Mouse (Mus musculus): ENCODE measurements around the gene Asb7. TPM values are rescaled to one million over a fixed set of nuclear protein-coding genes. Genes with fewer than 3 reads are reported as not detected.

Asb7 gene
- polyA plus RNA-seq, 1 experiment from 2014 or later, result 17.1 TPM

GRCm38 (mm10) chr7:66724514-66724913 is 35.1 kb upstream of the Asb7 start:
- Histone ChIP-seq H3K9me3 (ENCODE audit: control insufficient read depth, low read length) (no peaks in the 10 kb centered on the region), H3K4me1 (replicated peaks; ENCODE audit: control insufficient read depth, insufficient read depth, low read length) (no peaks in the 10 kb centered on the region), H3K4me3 (ENCODE audit: low read depth, low read length) (no peak overlapping the region), H3K36me3 (ENCODE audit: control insufficient read depth, insufficient read depth, low read length) (no peaks in the 10 kb centered on the region), H3K4me2 (replicated peaks; ENCODE audit: low read depth, low read length) (no peak overlapping the region), H3K9ac (ENCODE audit: low read depth, low read length) (no peak overlapping the region), H3K27ac (ENCODE audit: low read depth, low read length) (no peak overlapping the region), H3K27me3 (ENCODE audit: control insufficient read depth, insufficient read depth, low read length) (no peaks in the 10 kb centered on the region)
- 85% methylated on average over 4 of the region's 4 CpGs for WGBS
- ATAC-seq (ENCODE audit: low FRiP score), result no peak
- no peak for DNase-seq (ENCODE audit: low spot score)

- H3K27me3 ChIP-seq (ENCODE audit: control insufficient read depth, insufficient read depth, low read length), result no peaks in the 10 kb centered on the region
- H3K9ac ChIP-seq (ENCODE audit: low read depth, low read length), result no peak overlapping the region
- H3K4me2 ChIP-seq (replicated peaks; ENCODE audit: low read depth, low read length), result no peak overlapping the region
- H3K27ac ChIP-seq (ENCODE audit: low read depth, low read length), result no peak overlapping the region
- no peaks in the 10 kb centered on the region for H3K4me1 ChIP-seq (replicated peaks; ENCODE audit: control insufficient read depth, insufficient read depth, low read length)
- WGBS, result 61% methylated on average over 2 of the region's 2 CpGs
- no peaks in the 10 kb centered on the region for H3K36me3 ChIP-seq (ENCODE audit: control insufficient read depth, insufficient read depth, low read length)
- no peak overlapping the region for H3K4me3 ChIP-seq (ENCODE audit: low read depth, low read length)
- DNase-seq (ENCODE audit: low spot score), result no peak
- no peaks in the 10 kb centered on the region for H3K9me3 ChIP-seq (ENCODE audit: control insufficient read depth, low read length)
- no peak for ATAC-seq (ENCODE audit: low FRiP score)
Measured at GRCm38 (mm10) chr7:66711166-66711565, 21.8 kb upstream of the Asb7 start.

- no peaks in the 10 kb centered on the region for H3K36me3 ChIP-seq (ENCODE audit: control insufficient read depth, insufficient read depth, low read length)
- no peak overlapping the region for H3K9ac ChIP-seq (ENCODE audit: low read depth, low read length)
- no peaks in the 10 kb centered on the region for H3K9me3 ChIP-seq (ENCODE audit: control insufficient read depth, low read length)
- H3K4me2 ChIP-seq (replicated peaks; ENCODE audit: low read depth, low read length), result no peak overlapping the region
- DNase-seq (ENCODE audit: low spot score), result no peak
- no peak overlapping the region for H3K4me3 ChIP-seq (ENCODE audit: low read depth, low read length)
- ATAC-seq (ENCODE audit: low FRiP score), result no peak
- H3K27ac ChIP-seq (ENCODE audit: low read depth, low read length), result no peak overlapping the region
- WGBS, result 97% methylated on average over 3 of the region's 3 CpGs
- no peaks in the 10 kb centered on the region for H3K4me1 ChIP-seq (replicated peaks; ENCODE audit: control insufficient read depth, insufficient read depth, low read length)
- no peaks in the 10 kb centered on the region for H3K27me3 ChIP-seq (ENCODE audit: control insufficient read depth, insufficient read depth, low read length)
Measured at GRCm38 (mm10) chr7:66704631-66705030, 15.2 kb upstream of the Asb7 start.

GRCm38 (mm10) chr7:66702721-66703120 is 13.3 kb upstream of the Asb7 start:
- H3K4me2 ChIP-seq (replicated peaks; ENCODE audit: low read depth, low read length), result no peak overlapping the region
- no peaks in the 10 kb centered on the region for H3K27me3 ChIP-seq (ENCODE audit: control insufficient read depth, insufficient read depth, low read length)
- no peak overlapping the region for H3K27ac ChIP-seq (ENCODE audit: low read depth, low read length)
- DNase-seq (ENCODE audit: low spot score) (no peak), ATAC-seq (ENCODE audit: low FRiP score) (no peak)
- WGBS, result 91% methylated on average over 7 of the region's 7 CpGs
- no peaks in the 10 kb centered on the region for H3K36me3 ChIP-seq (ENCODE audit: control insufficient read depth, insufficient read depth, low read length)
- no peaks in the 10 kb centered on the region for H3K9me3 ChIP-seq (ENCODE audit: control insufficient read depth, low read length)
- H3K9ac ChIP-seq (ENCODE audit: low read depth, low read length), result no peak overlapping the region
- no peaks in the 10 kb centered on the region for H3K4me1 ChIP-seq (replicated peaks; ENCODE audit: control insufficient read depth, insufficient read depth, low read length)
- no peak overlapping the region for H3K4me3 ChIP-seq (ENCODE audit: low read depth, low read length)

GRCm38 (mm10) chr7:66694467-66694866 is 5.1 kb upstream of the Asb7 start:
- H3K27me3 ChIP-seq (ENCODE audit: control insufficient read depth, insufficient read depth, low read length), result no peaks in the 10 kb centered on the region
- H3K9ac ChIP-seq (ENCODE audit: low read depth, low read length), result no peak overlapping the region
- H3K36me3 ChIP-seq (ENCODE audit: control insufficient read depth, insufficient read depth, low read length), result no peaks in the 10 kb centered on the region
- H3K4me3 ChIP-seq (ENCODE audit: low read depth, low read length), result no peak overlapping the region
- H3K9me3 ChIP-seq (ENCODE audit: control insufficient read depth, low read length), result no peaks in the 10 kb centered on the region
- DNase-seq (ENCODE audit: low spot score) (no peak), ATAC-seq (ENCODE audit: low FRiP score) (no peak)
- 76% methylated on average over 7 of the region's 7 CpGs for WGBS
- no peak overlapping the region for H3K4me2 ChIP-seq (replicated peaks; ENCODE audit: low read depth, low read length)
- no peak overlapping the region for H3K27ac ChIP-seq (ENCODE audit: low read depth, low read length)
- H3K4me1 ChIP-seq (replicated peaks; ENCODE audit: control insufficient read depth, insufficient read depth, low read length), result no peaks in the 10 kb centered on the region

- peak within 1 kb of the TSS; percentile 89 for H3K4me2 ChIP-seq (replicated peaks; ENCODE audit: low read depth, low read length)
- peak within 1 kb of the TSS; percentile 90 for H3K27ac ChIP-seq (ENCODE audit: low read depth, low read length)
- no peaks in the 10 kb centered on the region for H3K9me3 ChIP-seq (ENCODE audit: control insufficient read depth, low read length)
- no peaks in the 10 kb centered on the region for H3K36me3 ChIP-seq (ENCODE audit: control insufficient read depth, insufficient read depth, low read length)
- no peaks in the 10 kb centered on the region for H3K4me1 ChIP-seq (replicated peaks; ENCODE audit: control insufficient read depth, insufficient read depth, low read length)
- no peaks in the 10 kb centered on the region for H3K27me3 ChIP-seq (ENCODE audit: control insufficient read depth, insufficient read depth, low read length)
- ATAC-seq (ENCODE audit: low FRiP score), result peak; percentile 99
- WGBS, result under 1% methylated on average over 48 of the region's 52 CpGs
- DNase-seq (ENCODE audit: low spot score), result peak; percentile 97
- peak within 1 kb of the TSS; percentile 81 for H3K9ac ChIP-seq (ENCODE audit: low read depth, low read length)
- H3K4me3 ChIP-seq (ENCODE audit: low read depth, low read length), result peak within 1 kb of the TSS; percentile 79
Measured at GRCm38 (mm10) chr7:66689620-66690360, 394 bp upstream of the Asb7 start, which contains the start of gene Lins1. Gene Lins1 (plus strand): TSS chr7:66689889.

GRCm38 (mm10) chr7:66688721-66689120 is 675 bp downstream of the Asb7 start:
- H3K27ac ChIP-seq (ENCODE audit: low read depth, low read length), result no peak overlapping the region
- ATAC-seq (ENCODE audit: low FRiP score) (peak; percentile 1), DNase-seq (ENCODE audit: low spot score) (no peak)
- H3K36me3 ChIP-seq (ENCODE audit: control insufficient read depth, insufficient read depth, low read length), result no peaks in the 10 kb centered on the region
- peak overlapping the region; percentile 80 for H3K9ac ChIP-seq (ENCODE audit: low read depth, low read length)
- no peaks in the 10 kb centered on the region for H3K27me3 ChIP-seq (ENCODE audit: control insufficient read depth, insufficient read depth, low read length)
- no peaks in the 10 kb centered on the region for H3K4me1 ChIP-seq (replicated peaks; ENCODE audit: control insufficient read depth, insufficient read depth, low read length)
- H3K4me3 ChIP-seq (ENCODE audit: low read depth, low read length), result peak overlapping the region; percentile 79
- H3K9me3 ChIP-seq (ENCODE audit: control insufficient read depth, low read length), result no peaks in the 10 kb centered on the region
- whole genome bisulfite sequencing, result 4% methylated on average over 5 of the region's 5 CpGs
- peak overlapping the region; percentile 89 for H3K4me2 ChIP-seq (replicated peaks; ENCODE audit: low read depth, low read length)

- H3K27ac ChIP-seq (ENCODE audit: low read depth, low read length), result no peak overlapping the region
- H3K4me2 ChIP-seq (replicated peaks; ENCODE audit: low read depth, low read length), result no peak overlapping the region
- 90% methylated on average over 5 of the region's 5 CpGs for WGBS
- H3K9me3 ChIP-seq (ENCODE audit: control insufficient read depth, low read length), result no peaks in the 10 kb centered on the region
- no peaks in the 10 kb centered on the region for H3K27me3 ChIP-seq (ENCODE audit: control insufficient read depth, insufficient read depth, low read length)
- no peaks in the 10 kb centered on the region for H3K4me1 ChIP-seq (replicated peaks; ENCODE audit: control insufficient read depth, insufficient read depth, low read length)
- peaks cover 5% of the 10 kb centered on the region; the same call in 1 of the 2 replicates for H3K36me3 ChIP-seq (ENCODE audit: control insufficient read depth, insufficient read depth, low read length)
- ATAC-seq (ENCODE audit: low FRiP score), result no peak
- DNase-seq (ENCODE audit: low spot score), result no peak
- H3K4me3 ChIP-seq (ENCODE audit: low read depth, low read length), result no peak overlapping the region
- H3K9ac ChIP-seq (ENCODE audit: low read depth, low read length), result no peak overlapping the region
Measured at GRCm38 (mm10) chr7:66682119-66682863, 7.1 kb downstream of the Asb7 start.

- Histone ChIP-seq H3K4me1 (replicated peaks; ENCODE audit: control insufficient read depth, insufficient read depth, low read length) (no peaks in the 10 kb centered on the region), H3K4me2 (replicated peaks; ENCODE audit: low read depth, low read length) (no peak overlapping the region), H3K4me3 (ENCODE audit: low read depth, low read length) (no peak overlapping the region), H3K27me3 (ENCODE audit: control insufficient read depth, insufficient read depth, low read length) (no peaks in the 10 kb centered on the region), H3K9ac (ENCODE audit: low read depth, low read length) (no peak overlapping the region), H3K9me3 (ENCODE audit: control insufficient read depth, low read length) (no peaks in the 10 kb centered on the region), H3K27ac (ENCODE audit: low read depth, low read length) (no peak overlapping the region), H3K36me3 (ENCODE audit: control insufficient read depth, insufficient read depth, low read length) (peaks cover 23% of the 10 kb centered on the region)
- 94% methylated on average over 2 of the region's 2 CpGs for WGBS
- DNase-seq (ENCODE audit: low spot score) (no peak), ATAC-seq (ENCODE audit: low FRiP score) (no peak)
Measured at GRCm38 (mm10) chr7:66675800-66676199, 13.6 kb downstream of the Asb7 start.
